Mouse (Mus musculus): ENCODE data around the gene Anapc10. TPM values are rescaled to one million over a fixed set of nuclear protein-coding genes. Genes with fewer than 3 reads are reported as not detected.

Anapc10 gene
- polyA plus RNA-seq, 1 experiment from 2014 or later: 26.0 TPM

Other genes starting within 250 kb of the Anapc10 start
- gene Otud4, start 72.2 kb upstream of the Anapc10 start, polyA plus RNA-seq (2016; fragmentation: Nextera tagmentation; extraction: Ambion mirVana): 29.2 and 30.0 TPM in 2 replicates
- 95.6 and 98.2 TPM in 2 replicates for gene Abce1, start 80 bp upstream of the Anapc10 start, polyA plus RNA-seq (2016; fragmentation: Nextera tagmentation; extraction: Ambion mirVana)